Mouse (Mus musculus) cerebellum, adult (tissue): ENCODE data around the gene Gm20807.
"Not testable (repeated sequence)": the region's sequence is repeated elsewhere in the genome, so short reads cannot be mapped to it uniquely, and the experiment has no call there.

Experiments
- ATAC-seq: cut with Nextera tagmentation; 2 replicates; pipeline ENCODE4 v1.9.2; 2017; ENCODE audit warnings: mild to moderate bottlenecking, moderate library complexity, mixed read lengths; ENCODE audit not compliant: insufficient number of reproducible peaks, low FRiP score, low TSS enrichment

Gene Gm20807

GRCm38 (mm10) chrY:13042591-13042990 is at the start of gene Gm20807:
Gene Gm20807 (plus strand): TSS chrY:13042891.
- not testable (repeated sequence) for ATAC-seq
